Mouse (Mus musculus) midbrain, postnatal 0 days (tissue): ENCODE measurements around the gene Rab11a. TPM values are rescaled to one million over a fixed set of nuclear protein-coding genes. Genes with fewer than 3 reads are reported as not detected.

Source experiments
- ATAC-seq: fragments of 200-750 bp; cut with Nextera tagmentation; 2 replicates; pipeline ENCODE4 v1.8.0; 2017; ENCODE audit warnings: moderate number of reproducible peaks, mild to moderate bottlenecking, moderate TSS enrichment, moderate library complexity; ENCODE audit not compliant: low FRiP score
- DNase-seq: peaks from one replicate; pipeline ENCODE4 v3.0.0-alpha.2; 2015; ENCODE audit warnings: low spot score
- H3K27ac ChIP-seq: fragments of 300-500 bp; sonication (generic); 2 replicates; pipeline ENCODE4 v1.5.1; 2014; ENCODE audit warnings: low read depth, mild to moderate bottlenecking, low read length, mixed read lengths
- H3K27me3 ChIP-seq: fragments of 300-500 bp; sonication (generic); 2 replicates; pipeline ENCODE4 v1.6.1; 2014; ENCODE audit warnings: low read length, control low read depth, mixed read lengths; ENCODE audit not compliant: insufficient read depth
- H3K36me3 ChIP-seq: fragments of 300-500 bp; sonication (generic); 2 replicates; pipeline ENCODE4 v1.6.1; 2014; ENCODE audit warnings: low read length, control low read depth, mixed read lengths; ENCODE audit not compliant: insufficient read depth
- H3K4me1 ChIP-seq: fragments of 300-500 bp; sonication (generic); 2 replicates; pipeline ENCODE4 v1.6.1; 2014; ENCODE audit warnings: mild to moderate bottlenecking, control low read depth, antibody characterized with exemption, low read length, mixed read lengths; ENCODE audit not compliant: insufficient read depth
- H3K4me2 ChIP-seq: fragments of 300-500 bp; sonication (generic); 2 replicates; pipeline ENCODE4 v1.6.1; 2014; ENCODE audit warnings: low read depth, mild to moderate bottlenecking, low read length, mixed read lengths; ENCODE audit not compliant: poor library complexity, severe bottlenecking
- H3K4me3 ChIP-seq: fragments of 300-500 bp; sonication (generic); 2 replicates; pipeline ENCODE4 v1.5.1; 2014; ENCODE audit warnings: low read depth, mild to moderate bottlenecking, low read length, moderate library complexity
- H3K9ac ChIP-seq: fragments of 300-500 bp; sonication (generic); replicated peaks from 2 replicates; pipeline ENCODE4 v1.6.1; 2014; ENCODE audit warnings: mild to moderate bottlenecking, low read length, moderate library complexity, mixed read lengths; ENCODE audit not compliant: poor library complexity, severe bottlenecking
- H3K9me3 ChIP-seq: fragments of 300-500 bp; sonication (generic); 2 replicates; pipeline ENCODE4 v1.6.1; 2016; ENCODE audit warnings: low read length, control low read depth
- CTCF ChIP-seq: IDR thresholded peaks from 2 replicates; pipeline ENCODE4 v1.5.1; 2016; ENCODE audit warnings: antibody characterized with exemption, mild to moderate bottlenecking
- WGBS: fragments of 180-500 bp; shearing (Covaris S2); extraction: QIAGEN DNeasy Blood & Tissue Kit; methylation state at CpG from one replicate; pipeline ENCODE4 v1.1.7; 2014; 5-methylcytosine and 5-hydroxymethylcytosine counted together
- polyA plus RNA-seq: library from polyadenylated mRNA; unstranded; fragments of >200 nt; fragmentation: Nextera tagmentation; extraction: Ambion mirVana; gene quantifications from 2 replicates; pipeline ENCODE4 v1.2.1, GENCODE M21; 2015
- total RNA-seq: library from RNA; depleted of rRNA; stranded (reverse); fragments of >200 nt; gene quantifications from 2 replicates; pipeline ENCODE4 v1.2.3, GENCODE M21; 2014; rRNA removed

Gene Rab11a
- total RNA-seq (206 and 254 TPM in 2 replicates), polyA plus RNA-seq (459 and 473 TPM in 2 replicates)

- H3K36me3 ChIP-seq = no peaks in the 10 kb centered on the region
- peak; percentile 20; the same call in 1 of the 2 replicates for TF ChIP-seq CTCF
- H3K4me2 ChIP-seq = peak within 1 kb of the TSS; percentile 83
- H3K27me3 ChIP-seq = no peaks in the 10 kb centered on the region
- H3K4me1 ChIP-seq = no peaks in the 10 kb centered on the region; the same call in 1 of the 2 replicates
- H3K4me3 ChIP-seq = peak within 1 kb of the TSS; percentile 98
- peak within 1 kb of the TSS; percentile 96 for H3K27ac ChIP-seq
- peak within 1 kb of the TSS; percentile 96 for H3K9ac ChIP-seq
- WGBS = under 1% methylated on average over 58 of the region's 61 CpGs
- ATAC-seq = peak; percentile 96
- peak; percentile 96 for DNase-seq
- no peaks in the 10 kb centered on the region for H3K9me3 ChIP-seq
These were observed at the start of gene Rab11a for GRCm38 (mm10) chr9:64737406-64738201. TSS of gene Rab11a (minus strand) at chr9:64737758.

DNA sequence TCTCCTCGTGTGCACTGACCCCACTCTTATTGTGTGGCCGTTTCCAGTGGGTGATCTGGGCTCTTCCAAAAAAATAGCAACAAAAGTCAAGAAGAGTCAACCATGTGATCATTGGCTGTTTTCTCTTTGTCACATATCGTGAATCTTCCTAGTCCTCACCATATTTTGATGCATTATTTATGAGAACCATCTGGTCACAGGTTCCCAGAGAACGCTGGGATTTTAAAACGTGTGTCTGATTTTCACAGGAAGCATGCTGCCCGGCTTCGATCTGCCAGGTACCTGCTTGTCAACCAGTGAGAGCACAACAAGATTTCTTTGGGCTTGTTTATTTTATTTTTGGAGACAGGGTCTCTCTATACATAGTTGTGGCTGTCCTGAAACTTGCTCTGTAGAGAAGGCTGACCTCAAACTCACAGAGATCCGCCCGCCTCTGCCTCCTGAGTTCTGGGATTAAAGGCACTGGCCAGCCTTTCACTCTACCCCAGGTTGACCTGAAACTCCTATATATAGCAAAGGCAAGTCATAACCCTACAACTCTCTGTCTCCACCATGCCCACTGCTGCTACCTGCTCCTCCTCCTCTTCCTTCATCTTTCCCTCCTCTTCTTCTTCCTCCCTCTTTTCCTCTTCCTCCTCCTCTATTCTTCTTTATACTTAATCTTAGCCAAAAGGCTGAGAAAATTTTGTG, 48.8 kb upstream of the Rab11a start:
- DNase-seq (no peak), ATAC-seq (no peak)
- Histone ChIP-seq H3K36me3 (no peaks in the 10 kb centered on the region), H3K27me3 (no peaks in the 10 kb centered on the region), H3K4me2 (no peak overlapping the region), H3K9me3 (no peaks in the 10 kb centered on the region), H3K4me1 (no peaks in the 10 kb centered on the region), H3K27ac (no peak overlapping the region), H3K9ac (no peak overlapping the region), H3K4me3 (no peak overlapping the region)
- WGBS = 79% methylated on average over 9 of the region's 9 CpGs
- TF ChIP-seq CTCF = no peak

DNA sequence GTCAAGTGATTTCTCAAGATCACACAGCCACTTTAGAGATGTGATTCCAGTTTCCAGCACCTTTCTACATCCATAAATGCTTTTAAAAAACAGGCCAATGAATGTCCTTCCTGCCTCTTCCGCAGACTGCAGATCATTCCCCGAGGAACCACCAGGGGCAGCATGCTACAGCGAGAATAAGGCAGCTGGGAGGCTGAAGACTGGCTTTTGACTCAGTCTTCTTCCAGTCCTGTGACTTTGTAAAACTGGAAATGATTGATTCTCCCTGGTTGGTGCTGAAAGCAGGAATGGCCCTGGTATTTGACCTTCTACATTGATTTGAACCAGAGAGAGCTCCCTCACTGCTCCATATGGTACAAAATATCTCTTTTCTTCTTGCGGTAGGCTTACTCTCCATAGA, 47.3 kb upstream of the Rab11a start:
- H3K4me3 ChIP-seq = no peak overlapping the region
- no peaks in the 10 kb centered on the region for H3K27me3 ChIP-seq
- no peak overlapping the region for H3K9ac ChIP-seq
- DNase-seq (peak; percentile 35), ATAC-seq (no peak)
- WGBS = 35% methylated on average over 4 of the region's 4 CpGs
- TF ChIP-seq CTCF = peak; percentile 72
- no peaks in the 10 kb centered on the region for H3K36me3 ChIP-seq
- H3K27ac ChIP-seq = no peak overlapping the region
- no peaks in the 10 kb centered on the region for H3K9me3 ChIP-seq
- H3K4me1 ChIP-seq = no peaks in the 10 kb centered on the region
- no peak overlapping the region for H3K4me2 ChIP-seq

GRCm38 (mm10) chr9:64783511-64783910, 46.0 kb upstream of the Rab11a start:
- Histone ChIP-seq H3K4me1 (no peaks in the 10 kb centered on the region), H3K9ac (no peak overlapping the region), H3K9me3 (no peaks in the 10 kb centered on the region), H3K27me3 (no peaks in the 10 kb centered on the region), H3K27ac (no peak overlapping the region), H3K4me2 (no peak overlapping the region), H3K36me3 (no peaks in the 10 kb centered on the region), H3K4me3 (no peak overlapping the region)
- TF ChIP-seq CTCF = no peak
- DNase-seq (no peak), ATAC-seq (no peak)
- 84% methylated on average over 7 of the region's 7 CpGs for WGBS

- 46% methylated on average over 7 of the region's 7 CpGs for WGBS
- no peak for ATAC-seq
- no peak overlapping the region for H3K4me3 ChIP-seq
- peak; percentile 75 for TF ChIP-seq CTCF
- H3K9ac ChIP-seq = no peak overlapping the region
- no peaks in the 10 kb centered on the region for H3K9me3 ChIP-seq
- DNase-seq = peak; percentile 70
- no peaks in the 10 kb centered on the region for H3K27me3 ChIP-seq
- no peak overlapping the region for H3K4me2 ChIP-seq
- no peaks in the 10 kb centered on the region for H3K36me3 ChIP-seq
- H3K4me1 ChIP-seq = no peaks in the 10 kb centered on the region
- no peak overlapping the region for H3K27ac ChIP-seq
These were observed 42.1 kb upstream of the Rab11a start for GRCm38 (mm10) chr9:64779628-64780027.

GRCm38 (mm10) chr9:64778151-64778550, 40.6 kb upstream of the Rab11a start:
- H3K4me2 ChIP-seq = no peak overlapping the region
- no peaks in the 10 kb centered on the region for H3K27me3 ChIP-seq
- no peaks in the 10 kb centered on the region for H3K36me3 ChIP-seq
- no peak overlapping the region for H3K27ac ChIP-seq
- DNase-seq = no peak
- no peaks in the 10 kb centered on the region for H3K9me3 ChIP-seq
- no peak overlapping the region for H3K4me3 ChIP-seq
- no peak for TF ChIP-seq CTCF
- no peak for ATAC-seq
- H3K9ac ChIP-seq = no peak overlapping the region
- no peaks in the 10 kb centered on the region for H3K4me1 ChIP-seq
- 95% methylated on average over 1 of the region's 1 CpGs for WGBS
